Mouse (Mus musculus): ENCODE data around the gene Zfp536.

Gene Zfp536

DNA sequence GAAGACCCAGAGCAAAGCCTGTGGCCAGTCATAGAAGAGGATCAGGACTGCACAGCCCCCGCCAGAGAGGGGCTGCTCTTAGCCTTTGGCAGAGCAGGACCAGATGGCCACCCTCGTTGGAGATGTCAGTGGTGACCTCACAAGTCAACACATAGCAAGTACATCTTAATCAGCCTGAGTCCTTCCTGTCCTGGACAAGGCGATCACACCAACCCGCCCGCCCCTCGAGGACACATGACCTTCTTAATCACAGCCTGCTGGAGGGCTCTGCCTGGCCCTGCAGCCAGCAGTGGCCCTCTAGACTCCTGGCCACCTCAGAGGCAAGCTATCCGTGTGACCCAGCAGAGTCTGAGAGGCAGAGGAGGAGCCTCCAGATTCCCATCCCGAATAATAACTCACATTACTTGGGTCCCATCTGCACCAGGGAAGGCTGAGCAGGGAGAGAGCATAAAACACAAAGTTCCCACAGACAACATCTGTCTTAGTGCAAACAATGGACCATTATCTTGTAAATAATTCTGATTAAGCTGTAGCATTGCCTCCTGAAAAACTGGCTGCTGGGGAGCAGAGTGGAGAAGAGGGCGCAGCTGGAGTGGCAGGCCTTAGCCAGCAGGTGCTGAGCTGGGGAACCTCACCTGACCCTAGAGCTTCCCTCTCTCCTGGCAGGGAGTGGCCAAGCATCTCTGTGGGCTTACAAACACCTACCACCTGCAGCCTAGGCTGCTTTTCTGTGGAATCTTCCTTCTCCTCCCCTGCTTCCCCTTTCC is 306.8 kb downstream of the Zfp536 start:
- no peak for DNase-seq (ENCODE audit: low read depth, low spot score)

DNA sequence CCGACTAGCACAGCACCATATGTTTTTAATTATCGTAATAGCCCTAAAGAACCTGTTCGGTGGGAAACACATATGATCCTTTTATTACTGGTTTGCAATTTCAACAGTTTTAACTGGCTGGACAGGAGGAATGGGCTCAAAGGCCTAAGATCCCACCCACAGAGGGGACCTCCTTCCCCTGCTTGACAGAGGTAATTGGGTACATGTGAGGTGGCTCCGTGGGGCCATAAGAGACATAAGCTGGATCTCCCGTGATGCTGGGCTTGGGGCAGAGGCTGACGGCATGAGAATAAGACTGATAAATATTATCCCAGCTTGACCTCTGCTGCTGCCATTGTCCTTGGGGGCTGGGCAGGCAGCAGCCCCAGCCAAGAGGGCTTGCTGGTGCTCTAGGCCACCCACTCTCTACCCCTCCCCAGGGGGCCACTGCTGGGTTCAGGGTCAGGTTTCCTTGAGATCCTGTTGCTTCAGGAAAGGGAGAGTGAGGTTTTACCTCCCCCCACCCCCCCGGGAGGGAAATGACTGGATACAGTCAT is 309.2 kb downstream of the Zfp536 start:
- DNase-seq (ENCODE audit: low read depth, low spot score): peak; percentile 87

DNA sequence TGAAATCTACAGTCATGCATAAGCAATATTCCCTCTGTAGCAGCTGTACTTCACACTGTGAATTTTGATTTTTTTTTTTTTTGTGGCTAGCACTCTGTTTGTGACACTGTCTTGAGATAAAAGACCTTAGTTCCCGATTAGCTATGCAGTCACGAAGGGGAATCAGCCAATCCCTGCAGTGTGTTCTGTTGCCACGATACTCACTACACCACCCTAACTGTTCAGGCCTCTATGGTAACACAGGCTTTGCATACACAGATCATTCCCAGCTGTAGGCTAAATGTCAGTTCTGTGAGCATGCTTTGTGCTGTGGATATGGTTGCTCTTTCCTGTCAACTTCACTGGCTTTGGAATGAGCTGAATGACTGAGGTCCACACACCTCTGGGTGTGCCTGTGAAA is 325.9 kb downstream of the Zfp536 start:
- DNase-seq (ENCODE audit: low read depth, low spot score): no peak

DNA sequence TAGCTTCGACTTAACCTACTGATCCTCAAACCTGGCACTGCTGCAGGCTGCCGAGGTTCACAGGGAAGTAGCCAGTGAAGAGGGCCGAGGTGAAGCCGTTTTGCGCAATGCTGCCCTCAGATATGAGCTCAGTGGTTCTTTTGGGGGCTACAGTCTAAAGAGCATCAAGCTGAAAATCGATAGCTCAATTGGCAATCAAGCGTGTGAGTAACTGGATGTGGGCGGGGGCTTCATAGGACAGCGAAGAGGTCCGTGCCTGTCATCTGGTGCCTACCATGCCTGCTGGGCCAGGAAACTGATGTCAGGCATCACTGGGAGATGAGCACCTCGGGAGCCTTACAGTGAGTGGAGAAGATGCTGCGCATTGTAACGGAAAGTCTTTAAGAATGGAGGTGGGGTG is 333.5 kb downstream of the Zfp536 start:
- no peak for DNase-seq (ENCODE audit: low read depth, low spot score)

DNA sequence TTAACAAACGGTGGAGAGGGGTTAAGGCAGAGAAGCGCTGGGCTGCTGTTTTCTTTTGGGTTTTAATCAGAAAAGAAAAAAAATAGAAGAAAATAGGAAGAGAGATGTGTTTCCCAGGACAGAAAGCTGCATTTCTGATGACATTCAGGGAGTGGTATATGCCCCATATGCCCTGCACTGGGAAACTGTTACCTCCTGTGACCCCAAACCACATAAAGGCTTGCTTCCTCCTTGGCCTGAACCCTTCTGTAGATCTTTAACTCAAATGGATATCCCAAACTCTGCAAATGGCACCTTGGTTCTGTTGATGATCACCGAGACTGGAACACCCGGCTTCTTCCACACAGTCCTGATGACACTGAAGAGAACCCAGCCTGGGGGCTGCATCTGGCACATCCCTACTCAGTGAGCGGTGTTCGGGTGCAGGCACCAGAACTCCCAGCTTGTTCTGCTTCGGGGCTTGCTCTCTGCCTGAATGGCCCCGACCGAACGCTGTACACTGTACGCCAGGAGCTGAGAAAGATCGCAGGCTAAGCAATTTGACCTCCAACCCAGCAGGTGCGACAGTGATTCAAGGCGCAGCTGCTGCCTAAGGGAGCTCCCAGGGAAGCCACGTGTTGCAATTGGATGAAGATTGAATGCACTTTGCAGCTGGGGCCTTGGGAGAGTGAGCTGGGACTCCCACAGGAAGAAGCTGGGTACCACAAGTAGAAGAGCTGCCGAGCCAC is 334.2 kb downstream of the Zfp536 start:
- peak; percentile 74 for DNase-seq (ENCODE audit: low read depth, low spot score)

DNA sequence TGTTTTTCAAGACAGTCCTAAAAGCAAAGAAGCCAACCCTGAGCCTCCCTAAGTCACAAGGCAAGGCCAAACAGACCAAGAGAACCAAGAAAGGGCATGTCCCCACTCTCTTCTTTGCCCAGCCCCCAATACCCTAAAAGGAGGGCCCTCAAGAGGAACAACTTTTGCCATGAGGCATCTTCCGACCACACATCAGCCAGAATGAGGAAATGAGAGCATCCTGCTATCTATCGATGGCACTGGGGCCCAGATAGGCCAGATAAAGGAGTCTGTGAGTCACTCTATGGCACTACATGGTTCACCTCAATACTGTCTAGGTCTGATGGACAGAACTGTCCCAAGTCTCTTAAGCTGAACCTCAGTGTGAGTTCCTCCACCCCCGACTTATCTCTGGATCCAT is 335.6 kb downstream of the Zfp536 start:
- DNase-seq (ENCODE audit: low read depth, low spot score): no peak

DNA sequence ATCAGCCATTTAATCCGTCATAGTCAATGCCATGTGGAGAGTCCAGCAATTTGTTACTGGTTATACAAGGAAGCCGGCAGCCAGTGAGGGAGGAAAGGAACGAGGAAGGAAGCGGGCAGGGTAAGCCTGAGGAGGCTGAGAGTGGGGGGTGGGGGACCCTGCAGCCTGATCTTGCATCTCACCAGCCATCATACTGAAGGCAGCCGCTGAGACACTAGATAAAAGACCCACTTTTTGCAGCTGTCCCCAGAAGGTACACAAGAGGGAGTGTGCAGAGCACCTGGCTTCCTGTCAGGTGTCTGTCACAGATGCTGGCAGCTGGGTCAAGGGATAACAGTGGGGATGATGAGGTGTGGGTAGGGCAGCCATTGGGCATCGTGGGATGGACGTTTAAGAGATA is 340.3 kb downstream of the Zfp536 start:
- DNase-seq (ENCODE audit: low read depth, low spot score): no peak

DNA sequence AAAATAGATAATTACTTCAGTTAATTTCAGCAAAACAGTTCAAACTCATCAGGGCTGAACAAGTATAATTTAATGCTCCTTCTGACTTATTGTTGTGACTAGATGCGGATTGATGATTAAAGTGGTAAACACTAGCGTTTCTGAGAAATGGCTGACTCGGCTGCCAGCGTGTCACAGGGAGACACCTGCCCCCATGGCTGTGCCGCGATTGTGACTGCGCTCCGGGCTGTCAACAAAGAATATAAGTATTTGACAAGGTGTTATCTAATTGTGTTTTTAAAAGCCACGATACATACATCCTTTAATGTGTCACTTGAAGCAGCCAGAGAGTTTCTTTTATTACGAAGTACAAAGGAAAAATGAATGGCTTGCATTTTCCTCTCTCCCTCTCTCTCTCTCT is 342.0 kb downstream of the Zfp536 start:
- DNase-seq (ENCODE audit: low read depth, low spot score): no peak

DNA sequence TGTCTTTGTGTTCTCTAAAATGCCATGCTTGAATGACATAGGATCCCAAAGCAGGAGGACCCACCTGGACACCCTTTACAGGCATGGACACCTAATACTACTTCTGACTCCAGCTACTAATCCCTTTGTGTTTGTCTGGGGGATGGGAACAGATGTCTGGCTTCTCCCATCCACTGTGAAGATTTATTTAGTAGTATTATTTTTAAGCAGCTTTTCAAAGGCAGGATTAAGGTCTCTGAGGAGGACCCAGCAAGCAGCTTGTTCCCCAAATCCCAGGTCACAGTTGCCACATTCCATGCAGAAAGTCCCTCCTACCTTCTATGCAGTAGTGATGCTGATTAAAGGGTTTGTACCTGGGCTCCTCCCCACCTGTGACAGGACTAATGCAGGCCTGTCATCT is 347.4 kb downstream of the Zfp536 start:
- DNase-seq (ENCODE audit: low read depth, low spot score): no peak

DNA sequence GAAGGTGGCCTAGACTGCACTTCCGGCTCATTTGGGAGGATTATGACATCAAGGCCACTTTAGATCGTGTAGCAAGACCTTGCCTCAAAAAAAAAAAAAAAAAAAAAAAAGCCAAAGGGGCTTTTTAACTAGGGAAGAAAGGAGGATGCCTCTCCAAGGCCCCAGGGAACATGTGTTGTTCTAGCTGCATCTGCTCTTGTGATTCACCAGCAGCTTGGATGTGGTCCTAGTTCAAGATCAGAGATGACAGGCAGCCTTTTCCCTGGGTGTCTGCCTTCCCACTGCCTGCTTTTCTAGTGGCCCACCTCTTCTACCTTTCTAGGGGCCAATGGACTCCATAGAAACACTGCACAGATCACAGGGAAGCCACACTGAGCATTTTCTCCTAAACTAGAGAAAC is 350.5 kb downstream of the Zfp536 start:
- DNase-seq (ENCODE audit: low read depth, low spot score): no peak

All from forelimb bud, embryonic 11.5 days (tissue).